Mouse (Mus musculus): Measurements from ENCODE around the gene Igflr1.

GRCm38 (mm10) chr7:30584339-30584738, 19.1 kb downstream of the Igflr1 start:
- no peak for TF ChIP-seq POLR2A (IDR thresholded peaks at IDR 0.05; ENCODE audit: extremely low read depth, insufficient read depth, low read length)
- no peak for TF ChIP-seq CTCF (IDR thresholded peaks at IDR 0.05; ENCODE audit: extremely low read depth, insufficient read depth, low read length)
